Mouse (Mus musculus): ENCODE data around the gene Susd4. TPM values are rescaled to one million over a fixed set of nuclear protein-coding genes. Genes with fewer than 3 reads are reported as not detected.

The Susd4 gene
- total RNA-seq, 2 experiments from 2014 or later, result 132 TPM

GRCm38 (mm10) chr1:182850080-182850479 lies 86.4 kb downstream of the Susd4 start:
- no peak for DNase-seq (ENCODE audit: low spot score in 2 of 2)

- no peak for DNase-seq (ENCODE audit: low spot score in 2 of 2)
These were observed 88.5 kb downstream of the Susd4 start for GRCm38 (mm10) chr1:182852158-182852557.

DNA sequence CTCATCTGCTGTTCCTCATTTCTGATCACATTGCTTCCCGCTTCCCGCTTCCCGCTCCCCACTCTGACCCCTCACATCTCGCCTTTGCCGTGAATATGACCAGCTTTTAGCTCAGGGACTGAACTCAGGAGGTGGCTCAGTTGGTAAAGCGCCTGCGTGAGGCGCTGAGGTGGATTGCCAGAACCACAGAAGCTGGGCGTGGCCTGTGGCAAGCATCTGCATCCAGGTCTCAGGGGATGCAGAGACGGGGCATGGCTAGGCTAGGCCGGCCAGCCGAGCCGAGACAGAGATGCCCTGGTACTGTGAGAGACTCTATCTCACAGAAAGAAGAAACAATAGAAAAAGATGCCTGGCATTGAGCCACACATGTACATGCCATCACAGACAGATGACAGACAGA lies 93.0 kb downstream of the Susd4 start:
- no peak for DNase-seq (ENCODE audit: low spot score in 2 of 2)

DNA sequence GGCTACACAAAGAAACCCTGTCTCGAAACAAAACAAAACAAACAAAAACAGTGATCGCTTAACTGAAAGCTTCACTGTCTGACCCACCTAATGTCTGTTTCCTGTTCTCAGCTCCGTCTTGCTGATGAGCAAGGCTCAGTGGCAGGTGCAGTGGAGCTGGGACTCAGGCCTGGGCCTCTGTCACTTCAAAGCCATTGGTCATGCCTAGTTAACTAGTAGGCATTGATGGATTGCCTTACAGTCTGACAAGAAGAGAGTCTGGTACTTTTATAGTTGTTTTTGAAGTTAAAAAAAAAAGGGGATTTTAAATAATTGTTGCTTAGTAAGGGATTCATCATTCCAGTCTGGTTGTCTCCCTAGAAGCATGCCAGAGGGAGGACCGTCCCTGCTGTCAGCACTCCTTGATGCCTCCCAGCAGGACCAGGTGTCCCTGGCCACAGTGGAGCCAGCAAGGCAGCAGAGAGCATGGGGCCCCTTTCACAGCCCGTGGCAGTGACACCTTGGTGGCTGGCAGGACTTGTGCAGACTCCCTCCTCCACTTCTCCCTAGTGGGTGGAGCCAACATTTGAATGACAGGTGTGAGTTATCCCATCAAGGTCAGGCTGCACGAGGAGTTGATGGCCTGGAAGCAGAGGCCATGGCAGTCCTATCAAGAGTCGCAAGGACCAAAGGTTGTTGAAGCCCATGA lies 98.2 kb downstream of the Susd4 start:
- no peak for DNase-seq (ENCODE audit: low spot score in 2 of 2)

DNA sequence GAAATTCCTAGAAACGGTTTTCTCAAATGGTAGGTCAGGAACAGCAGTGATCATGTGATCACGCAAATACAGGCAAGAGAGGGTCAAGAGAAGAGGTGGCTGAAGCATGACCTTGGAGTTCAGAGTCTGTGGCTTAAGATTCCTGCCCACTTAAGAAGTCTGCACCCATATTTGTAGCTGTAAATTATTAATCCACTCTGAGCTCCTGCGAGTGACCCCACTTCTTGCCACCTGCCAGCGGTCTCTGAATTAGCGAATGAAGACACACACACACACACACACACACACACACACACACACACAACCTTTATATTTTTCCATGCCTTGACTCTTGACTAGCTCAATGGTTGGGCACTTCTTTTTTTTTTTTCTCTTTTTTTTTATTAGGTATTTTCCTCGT lies 99.7 kb downstream of the Susd4 start:
- no peak for DNase-seq (ENCODE audit: low spot score in 2 of 2)

DNA sequence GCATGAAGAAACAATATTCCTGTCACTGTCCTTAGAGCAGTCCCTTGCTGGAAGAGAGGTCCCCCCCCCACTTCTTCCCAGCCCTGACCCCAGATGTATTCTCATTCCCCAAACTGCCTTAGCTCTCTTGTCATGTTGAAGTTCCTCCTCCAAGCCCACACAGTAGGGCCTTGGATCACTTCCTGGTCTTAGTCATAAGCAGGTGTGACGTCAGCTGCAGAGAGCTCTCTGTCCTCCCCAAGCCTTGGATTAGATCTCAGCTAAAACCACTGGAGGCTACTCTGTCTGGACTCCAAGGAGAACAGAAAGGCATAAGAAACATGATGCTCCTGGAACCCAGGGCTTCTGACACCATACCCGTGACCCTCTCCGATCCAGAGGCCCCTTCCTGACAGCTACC lies 104.2 kb downstream of the Susd4 start:
- DNase-seq (ENCODE audit: low spot score in 2 of 2), result no peak

DNA sequence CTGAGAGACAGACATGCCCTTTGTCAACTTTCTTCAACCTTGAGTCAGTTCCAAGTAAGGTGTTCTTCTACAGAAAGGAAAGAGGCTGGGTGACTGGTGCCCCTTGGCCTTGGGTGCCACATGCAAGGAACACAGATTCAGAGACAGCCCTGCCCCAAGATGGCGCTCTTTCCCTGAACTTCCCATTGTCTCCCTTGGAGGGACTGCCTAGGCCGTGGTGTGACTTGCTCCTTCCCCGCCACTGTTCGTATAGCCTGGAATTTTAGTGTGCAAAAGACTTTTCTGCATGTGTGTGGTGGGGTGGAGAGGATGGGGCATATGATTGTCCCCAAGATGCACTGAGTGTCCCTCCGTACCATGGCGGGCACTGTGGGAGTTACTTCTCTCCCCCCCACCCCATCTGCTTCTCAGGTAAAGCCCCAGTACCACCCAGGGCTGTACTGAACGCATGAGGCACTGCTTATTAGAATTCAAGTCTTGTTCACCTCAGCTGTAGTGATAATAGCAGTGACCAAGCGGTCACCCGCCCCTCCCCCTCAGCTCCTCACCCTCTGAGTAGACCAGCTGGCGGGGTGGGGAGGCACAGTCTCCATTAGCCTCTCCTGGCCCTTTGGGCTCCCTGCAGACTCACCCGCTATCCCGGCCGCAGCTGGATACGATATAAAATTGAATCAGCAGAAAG lies 104.9 kb downstream of the Susd4 start:
- DNase-seq (ENCODE audit: low spot score in 2 of 2), result peak in 1 of 2 experiments; percentile 40

DNA sequence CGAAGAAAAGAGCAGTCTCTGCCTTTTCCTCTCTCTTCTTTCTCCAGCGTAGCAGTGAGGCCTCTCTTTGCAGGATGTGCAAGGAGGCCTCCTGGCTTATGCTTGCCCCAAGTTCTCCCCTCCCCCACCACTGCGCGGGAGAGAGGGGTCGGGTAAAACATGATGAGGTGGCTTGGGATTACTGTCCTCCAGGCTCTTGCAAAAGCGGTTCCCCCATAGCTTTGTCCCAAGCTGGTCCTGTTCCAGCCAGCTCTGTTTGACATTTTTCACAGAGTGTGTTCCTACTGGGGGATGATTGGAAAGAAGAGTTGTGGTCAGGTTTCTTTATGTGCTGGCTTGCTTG lies 105.4 kb downstream of the Susd4 start:
- no peak for DNase-seq (ENCODE audit: low spot score in 2 of 2)

DNA sequence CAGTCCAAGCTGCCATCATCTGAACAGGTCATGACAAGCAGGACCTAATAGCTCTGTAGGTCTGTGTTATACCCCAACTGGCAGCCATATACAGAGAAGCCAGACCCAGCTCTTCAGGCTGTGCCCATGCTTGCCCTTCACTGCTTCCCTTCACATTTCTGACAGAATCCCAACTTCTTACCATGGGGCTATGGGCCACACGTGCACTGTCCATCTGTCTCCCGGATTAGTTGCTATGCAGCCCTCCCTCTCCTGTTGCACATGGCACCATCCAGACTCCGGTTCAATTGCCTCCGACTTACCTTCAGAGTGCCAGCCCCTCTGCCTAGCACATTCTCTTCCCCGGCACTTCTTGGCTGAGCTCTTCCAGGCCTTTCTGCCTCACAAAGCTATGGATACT lies 114.5 kb downstream of the Susd4 start:
- DNase-seq (ENCODE audit: low spot score in 2 of 2), result no peak

GRCm38 (mm10) chr1:182878719-182879118 lies 115.1 kb downstream of the Susd4 start:
- DNase-seq (ENCODE audit: low spot score in 2 of 2), result no peak

GRCm38 (mm10) chr1:182881246-182881645 lies 117.6 kb downstream of the Susd4 start:
- DNase-seq (ENCODE audit: low spot score in 2 of 2), result no peak

DNA sequence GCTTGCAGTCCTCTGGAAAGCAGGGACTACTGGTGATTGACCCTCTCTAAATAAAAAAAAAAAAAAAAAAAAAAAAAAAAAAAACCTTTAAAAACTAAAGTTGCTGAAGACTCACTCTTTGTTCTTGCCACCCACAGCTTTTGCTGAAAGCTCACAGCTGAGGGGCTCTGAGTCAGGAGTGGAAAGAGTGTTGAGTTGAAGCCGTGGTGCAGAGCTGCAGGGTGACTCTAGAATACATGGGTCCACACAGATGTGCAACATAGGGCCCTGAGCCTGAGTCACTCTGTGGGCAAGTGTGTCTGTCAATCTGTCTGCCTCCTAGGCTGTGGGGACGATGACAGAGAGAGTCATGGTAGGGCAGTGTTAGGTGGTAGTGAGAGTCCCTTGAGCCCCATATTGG lies 119.0 kb downstream of the Susd4 start:
- no peak for DNase-seq (ENCODE audit: low spot score in 2 of 2)

DNA sequence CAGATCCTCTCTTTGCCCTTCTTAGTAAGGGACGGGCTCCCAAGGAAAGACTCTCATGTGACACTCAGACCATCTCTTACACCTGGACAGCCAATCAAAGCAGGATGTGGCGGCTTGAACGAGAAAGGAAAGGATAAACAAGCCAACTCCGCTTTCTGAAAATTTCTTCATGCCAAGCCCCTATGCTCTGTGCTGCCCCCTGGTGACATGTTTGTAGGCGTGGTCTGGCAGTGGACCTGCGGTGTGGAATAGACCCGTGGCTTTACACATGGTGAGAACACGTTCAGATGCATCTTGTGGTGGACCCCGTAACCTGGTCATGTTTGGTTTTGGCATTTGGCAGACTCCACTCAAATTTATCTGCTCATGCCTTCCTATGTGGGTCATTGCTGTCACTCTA lies 132.0 kb downstream of the Susd4 start:
- DNase-seq (ENCODE audit: low spot score in 2 of 2), result peak in 1 of 2 experiments; percentile 32

- DNase-seq (ENCODE audit: low spot score in 2 of 2), result no peak
These were observed 133.4 kb downstream of the Susd4 start for GRCm38 (mm10) chr1:182897071-182897470.

DNA sequence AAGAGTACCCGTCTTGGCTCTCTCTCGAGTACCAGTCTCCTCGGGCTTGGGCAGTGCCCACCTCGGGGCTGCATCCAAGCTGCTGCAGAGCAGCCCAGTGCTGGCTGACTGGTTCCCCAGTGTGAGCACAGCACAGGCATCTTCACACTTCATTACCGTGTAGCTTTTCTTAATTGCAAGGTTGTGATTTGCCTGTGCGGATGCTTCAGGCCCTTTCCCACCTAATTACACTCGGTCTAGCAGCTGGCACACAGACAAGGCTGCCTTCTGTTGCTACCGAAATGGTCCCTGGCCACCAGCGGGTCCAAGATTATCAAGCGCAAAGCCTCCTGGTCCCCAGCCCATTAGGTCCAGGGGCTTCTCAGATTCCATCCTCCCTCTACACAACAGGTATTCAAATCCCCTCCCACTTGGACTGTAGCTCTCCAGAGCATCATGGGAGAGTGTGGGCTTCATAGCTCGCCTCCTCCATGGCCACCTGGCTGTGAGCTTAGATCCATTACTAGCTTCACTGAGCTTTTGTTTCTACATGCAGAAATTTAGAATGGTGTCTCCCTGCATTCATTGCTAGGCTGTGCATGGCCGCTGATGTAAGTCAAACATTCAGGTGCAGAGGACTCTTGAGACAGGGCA lies 134.0 kb downstream of the Susd4 start:
- peak in 1 of 2 experiments; percentile 37 for DNase-seq (ENCODE audit: low spot score in 2 of 2)

GRCm38 (mm10) chr1:182902095-182902494 lies 138.4 kb downstream of the Susd4 start:
- peak in 1 of 2 experiments; percentile 36 for DNase-seq (ENCODE audit: low spot score in 2 of 2)

DNA sequence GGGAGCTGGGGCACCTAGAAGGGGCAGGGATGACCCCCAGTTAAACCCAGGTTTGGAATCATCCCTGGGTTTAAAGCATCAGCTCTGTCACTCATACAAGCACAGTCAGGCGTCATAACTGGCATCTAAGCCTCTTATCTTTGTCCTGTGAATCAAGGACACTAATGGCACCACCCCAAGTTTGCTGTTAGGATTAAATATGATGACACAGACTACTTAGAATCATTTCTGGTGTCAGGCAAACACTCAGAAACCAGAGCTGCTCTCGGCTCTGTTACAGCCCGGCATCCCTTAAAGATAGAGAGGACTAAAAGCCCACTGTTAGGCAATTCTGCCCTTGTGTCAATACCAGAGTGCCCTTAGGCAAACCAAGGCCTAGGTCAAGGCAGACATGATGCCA lies 139.2 kb downstream of the Susd4 start:
- DNase-seq (ENCODE audit: low spot score in 2 of 2), result no peak

DNA sequence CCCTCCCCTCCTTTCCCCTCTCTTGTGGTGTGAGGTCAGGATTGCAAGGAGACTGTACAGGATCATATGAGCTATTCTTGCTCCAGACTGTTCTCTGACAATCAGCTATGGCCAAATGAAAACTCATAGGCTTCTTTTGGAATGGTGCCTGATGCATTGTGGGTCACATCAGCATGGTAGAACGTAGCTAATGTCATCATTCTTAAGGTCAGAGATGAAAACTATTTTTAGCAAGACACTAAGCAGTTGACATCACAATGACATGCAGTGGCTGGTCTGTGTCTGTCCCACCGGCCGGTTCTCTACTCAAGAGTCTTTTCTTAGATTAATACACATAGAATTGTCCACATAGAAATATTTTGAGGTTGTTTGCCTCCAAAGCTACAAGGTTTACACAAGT lies 142.0 kb downstream of the Susd4 start:
- DNase-seq (ENCODE audit: low spot score in 2 of 2), result no peak

- peak; percentile 87 to 90 for DNase-seq (ENCODE audit: low spot score in 2 of 2)
These were observed 144.7 kb downstream of the Susd4 start for GRCm38 (mm10) chr1:182908050-182909036.

- DNase-seq (ENCODE audit: low spot score in 2 of 2), result no peak
These were observed 145.4 kb downstream of the Susd4 start for GRCm38 (mm10) chr1:182909066-182909465.

GRCm38 (mm10) chr1:182909596-182909995 lies 145.9 kb downstream of the Susd4 start:
- no peak for DNase-seq (ENCODE audit: low spot score in 2 of 2)
